Comparison of ENCODE assay signal across 29 mouse cellular contexts in the genomic region with DNA sequence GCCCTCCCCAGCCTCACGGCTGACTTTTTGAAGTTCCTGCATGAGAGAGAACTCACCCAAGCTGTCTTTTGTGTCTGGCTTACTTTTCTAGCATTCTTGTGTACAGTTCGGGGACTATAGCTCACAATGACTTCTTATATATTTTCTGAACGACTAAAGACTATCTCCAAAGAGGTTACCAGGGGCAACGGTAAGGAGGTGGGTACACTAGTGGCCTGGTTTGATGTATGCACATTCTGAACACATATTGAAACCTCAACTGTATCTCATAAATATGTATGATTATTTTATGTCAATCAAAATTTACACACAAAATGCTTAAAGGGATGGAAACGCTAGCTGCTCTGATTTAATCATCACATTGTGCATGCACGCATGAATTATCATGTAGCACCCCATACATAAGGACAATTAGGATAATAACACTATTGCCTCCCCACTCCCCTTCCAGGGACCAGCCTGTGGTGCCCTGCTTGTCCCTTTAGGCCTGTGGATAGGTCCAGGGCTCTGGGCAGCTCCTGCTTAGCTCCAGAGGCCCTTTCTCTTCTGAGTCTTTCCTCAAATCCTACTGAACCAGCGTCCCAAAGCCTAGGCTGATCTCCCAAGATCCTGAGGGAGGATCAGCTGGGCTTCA. TPM values are rescaled to one million over a fixed set of nuclear protein-coding genes. Genes with fewer than 3 reads are reported as not detected.
DNase-seq lines count a peak whose midpoint lies in the region; ATAC-seq and TF ChIP-seq lines count a peak whose summit lies in the region.
"Had no signal": no experiment of that assay in that cellular context is flagged by ENCODE, and none has a peak within 500 bp of the region (broad histone marks: within the 10 kb centered on the region; RNA-seq: fewer than 3 reads in every experiment).

No protein-coding gene starts in this region.

- H3K4me2 ChIP-seq in hindbrain, embryonic 16.5 days (ENCODE audit: low read length): no peak overlapping the region
- H3K4me2 ChIP-seq in midbrain, embryonic 14.5 days (ENCODE audit: low read length): no peak overlapping the region
- H3K4me2 ChIP-seq in midbrain, embryonic 11.5 days: no peak overlapping the region
- H3K4me2 ChIP-seq in forebrain, postnatal 0 days (ENCODE audit: low read depth): no peak overlapping the region
- H3K4me2 ChIP-seq: embryonic facial prominence, embryonic 12.5 days; liver, embryonic 12.5 days had no signal

- WGBS in hindbrain, embryonic 10.5 days: 80% methylated on average over 7 of the region's 7 CpGs
- 56% methylated on average over 7 of the region's 7 CpGs for WGBS in hindbrain, embryonic 16.5 days
- whole genome bisulfite sequencing in midbrain, embryonic 14.5 days: 44% methylated on average over 7 of the region's 7 CpGs
- WGBS in midbrain, embryonic 11.5 days: 84% methylated on average over 7 of the region's 7 CpGs
- WGBS in forebrain, postnatal 0 days: 36% methylated on average over 7 of the region's 7 CpGs
- WGBS in thymus, adult 2 months: 89% methylated on average over 7 of the region's 7 CpGs

- no peak for ATAC-seq in hindbrain, embryonic 16.5 days
- no peak for ATAC-seq in midbrain, embryonic 14.5 days (ENCODE audit: low FRiP score, low TSS enrichment)
- ATAC-seq in midbrain, embryonic 11.5 days (ENCODE audit: low FRiP score): no peak
- peak; percentile 51; the same call in 1 of the 2 replicates for ATAC-seq in forebrain, postnatal 0 days
- no peak for ATAC-seq in megakaryocyte progenitor cell, adult 5-6 weeks (replicated peaks; ENCODE audit: poor library complexity)
- ATAC-seq: liver, embryonic 12.5 days; lung, postnatal 0 days; Patski had no signal

- no peak for TF ChIP-seq POLR2A in thymus, adult 2 months (IDR thresholded peaks at IDR 0.05; ENCODE audit: control insufficient read depth, extremely low read depth, insufficient read depth, low read length, poor library complexity)

- H3K36me3 ChIP-seq in hindbrain, embryonic 10.5 days: no peaks in the 10 kb centered on the region
- H3K36me3 ChIP-seq in hindbrain, embryonic 16.5 days (ENCODE audit: control insufficient read depth, insufficient read depth, low read length): no peaks in the 10 kb centered on the region
- no peaks in the 10 kb centered on the region for H3K36me3 ChIP-seq in midbrain, embryonic 14.5 days (ENCODE audit: control insufficient read depth, insufficient read depth, low read length)
- no peaks in the 10 kb centered on the region for H3K36me3 ChIP-seq in midbrain, embryonic 11.5 days (ENCODE audit: control insufficient read depth, insufficient read depth, low read length)
- no peaks in the 10 kb centered on the region for H3K36me3 ChIP-seq in forebrain, postnatal 0 days (ENCODE audit: insufficient read depth)
- H3K36me3 ChIP-seq in thymus, adult 2 months (ENCODE audit: control insufficient read depth, insufficient read depth, low read length): no peaks in the 10 kb centered on the region
- H3K36me3 ChIP-seq: embryonic facial prominence, embryonic 12.5 days; liver, embryonic 12.5 days had no signal

- peaks cover 5% of the 10 kb centered on the region; the same call in 1 of the 2 replicates for H3K4me1 ChIP-seq in hindbrain, embryonic 10.5 days (replicated peaks)
- peaks cover 6% of the 10 kb centered on the region; the same call in 1 of the 2 replicates for H3K4me1 ChIP-seq in hindbrain, embryonic 16.5 days (ENCODE audit: control insufficient read depth, insufficient read depth, low read depth, low read length)
- peaks cover 4% of the 10 kb centered on the region for H3K4me1 ChIP-seq in midbrain, embryonic 14.5 days (ENCODE audit: control insufficient read depth, insufficient read depth, low read length)
- H3K4me1 ChIP-seq in midbrain, embryonic 11.5 days (ENCODE audit: control insufficient read depth, insufficient read depth, low read length): no peaks in the 10 kb centered on the region
- no peaks in the 10 kb centered on the region for H3K4me1 ChIP-seq in forebrain, postnatal 0 days (ENCODE audit: insufficient read depth)
- no peaks in the 10 kb centered on the region for H3K4me1 ChIP-seq in thymus, adult 2 months (replicated peaks; ENCODE audit: control insufficient read depth, insufficient read depth, low read length)
- H3K4me1 ChIP-seq: embryonic facial prominence, embryonic 12.5 days; liver, embryonic 12.5 days had no signal

- no peak overlapping the region for H3K9ac ChIP-seq in hindbrain, embryonic 16.5 days (ENCODE audit: low read depth, low read length)
- H3K9ac ChIP-seq in midbrain, embryonic 14.5 days (replicated peaks; ENCODE audit: low read length): no peak overlapping the region
- no peak overlapping the region for H3K9ac ChIP-seq in midbrain, embryonic 11.5 days (ENCODE audit: low read length)
- no peak overlapping the region for H3K9ac ChIP-seq in forebrain, postnatal 0 days
- H3K9ac ChIP-seq: embryonic facial prominence, embryonic 12.5 days; liver, embryonic 12.5 days had no signal

- H3K27me3 ChIP-seq in hindbrain, embryonic 10.5 days (ENCODE audit: insufficient read depth, poor library complexity, severe bottlenecking): no peaks in the 10 kb centered on the region
- H3K27me3 ChIP-seq in hindbrain, embryonic 16.5 days (replicated peaks; ENCODE audit: control insufficient read depth, insufficient read depth, low read length): no peaks in the 10 kb centered on the region
- H3K27me3 ChIP-seq in midbrain, embryonic 14.5 days (ENCODE audit: control insufficient read depth, insufficient read depth, low read length): no peaks in the 10 kb centered on the region
- H3K27me3 ChIP-seq in midbrain, embryonic 11.5 days (ENCODE audit: control insufficient read depth, insufficient read depth, low read length): no peaks in the 10 kb centered on the region
- H3K27me3 ChIP-seq in forebrain, postnatal 0 days (ENCODE audit: insufficient read depth, low read length): no peaks in the 10 kb centered on the region
- H3K27me3 ChIP-seq in thymus, adult 2 months (ENCODE audit: control insufficient read depth, insufficient read depth, low read length): no peaks in the 10 kb centered on the region
- H3K27me3 ChIP-seq: embryonic facial prominence, embryonic 12.5 days; liver, embryonic 12.5 days; Patski had no signal

- H3K9me3 ChIP-seq in hindbrain, embryonic 10.5 days: no peaks in the 10 kb centered on the region
- no peaks in the 10 kb centered on the region for H3K9me3 ChIP-seq in hindbrain, embryonic 16.5 days (ENCODE audit: control insufficient read depth, low read length)
- H3K9me3 ChIP-seq in midbrain, embryonic 14.5 days (ENCODE audit: control insufficient read depth, low read length): no peaks in the 10 kb centered on the region
- H3K9me3 ChIP-seq in midbrain, embryonic 11.5 days (ENCODE audit: control insufficient read depth, low read length): no peaks in the 10 kb centered on the region
- no peaks in the 10 kb centered on the region for H3K9me3 ChIP-seq in forebrain, postnatal 0 days (ENCODE audit: low read length)
- H3K9me3 ChIP-seq: embryonic facial prominence, embryonic 12.5 days; liver, embryonic 12.5 days had no signal

- DNase-seq in hindbrain, embryonic 10.5 days (ENCODE audit: low spot score): no peak
- DNase-seq in midbrain, embryonic 14.5 days: no peak
- DNase-seq in midbrain, embryonic 11.5 days (ENCODE audit: low spot score, missing footprints): no peak
- no peak for DNase-seq in forebrain, postnatal 0 days
- no peak for DNase-seq in thymus, adult 2 months
- DNase-seq: adrenal gland, postnatal 10 days; cerebellum, adult 11 months; cerebellum, adult 9-10 months; embryo, embryonic 11 days; gastrocnemius, postnatal 10 days; heart, postnatal 14 days; kidney, adult 8-10 months; kidney, postnatal 10 days; layer of hippocampus, postnatal 36 days; left cerebral cortex, postnatal 4 days; lung, adult 18-20 months; lung, postnatal 4 days; right cerebral cortex, adult 18-20 months; spleen, adult 18-20 months; thymus, postnatal 25 days had no signal

- TF ChIP-seq CTCF in forebrain, postnatal 0 days (IDR thresholded peaks at IDR 0.05; ENCODE audit: low read depth): no peak
- no peak for TF ChIP-seq CTCF in thymus, adult 2 months (IDR thresholded peaks at IDR 0.05; ENCODE audit: borderline replicate concordance, control insufficient read depth, extremely low read depth, insufficient read depth, low read length, poor library complexity)

- H3K4me3 ChIP-seq in hindbrain, embryonic 10.5 days: no peak overlapping the region
- H3K4me3 ChIP-seq in hindbrain, embryonic 16.5 days (ENCODE audit: low read length): no peak overlapping the region
- H3K4me3 ChIP-seq in midbrain, embryonic 14.5 days (replicated peaks; ENCODE audit: low read depth, low read length): no peak overlapping the region
- no peak overlapping the region for H3K4me3 ChIP-seq in midbrain, embryonic 11.5 days (ENCODE audit: low read depth, low read length)
- no peak overlapping the region for H3K4me3 ChIP-seq in forebrain, postnatal 0 days (ENCODE audit: low read depth, low read length)
- H3K4me3 ChIP-seq in thymus, adult 2 months (ENCODE audit: control insufficient read depth, insufficient read depth, low read length): no peak overlapping the region
- H3K4me3 ChIP-seq: embryonic facial prominence, embryonic 12.5 days; liver, embryonic 12.5 days had no signal

- 0 out of 2 replicates have a peak overlapping the region, but pooled peaks have one; percentile 40 for H3K27ac ChIP-seq in hindbrain, embryonic 10.5 days
- no peak overlapping the region for H3K27ac ChIP-seq in hindbrain, embryonic 16.5 days (ENCODE audit: low read depth, low read length)
- H3K27ac ChIP-seq in midbrain, embryonic 14.5 days (replicated peaks; ENCODE audit: low read depth, low read length): peak overlapping the region; percentile 69
- H3K27ac ChIP-seq in midbrain, embryonic 11.5 days (ENCODE audit: low read depth, low read length): no peak overlapping the region
- H3K27ac ChIP-seq in forebrain, postnatal 0 days (ENCODE audit: low read depth, low read length): 0 out of 2 replicates have a peak overlapping the region, but pooled peaks have one; percentile 35
- no peak overlapping the region for H3K27ac ChIP-seq in thymus, adult 2 months (ENCODE audit: control insufficient read depth, insufficient read depth, low read length)
- H3K27ac ChIP-seq: embryonic facial prominence, embryonic 12.5 days; liver, embryonic 12.5 days had no signal

RNA-seq across cellular contexts. Expression of gene Abcc8, which starts 33.0 kb away (rescaled TPM):
- 1.2 and 1.8 TPM in 2 replicates for polyA plus RNA-seq in hindbrain, embryonic 10.5 days (2016; fragmentation: Nextera tagmentation; extraction: Ambion mirVana)
- polyA plus RNA-seq in hindbrain, embryonic 16.5 days (2015; fragmentation: Nextera tagmentation; extraction: Ambion mirVana): 12.0 and 13.6 TPM in 2 replicates
- polyA plus RNA-seq in midbrain, embryonic 14.5 days (2014; fragmentation: Nextera tagmentation; extraction: Ambion mirVana): 3.0 and 6.0 TPM in 2 replicates
- 0.46 and 0.49 TPM in 2 replicates for polyA plus RNA-seq in midbrain, embryonic 11.5 days (2014; fragmentation: Nextera tagmentation; extraction: Ambion mirVana)
- 11.5 and 18.9 TPM in 2 replicates for total RNA-seq in forebrain, postnatal 0 days (2014; rRNA removed)
- 6.7 and 7.0 TPM in 2 replicates for polyA plus RNA-seq in forebrain, postnatal 0 days (2015; fragmentation: Nextera tagmentation; extraction: Ambion mirVana)
- not detected in 2 replicates for total RNA-seq in megakaryocyte progenitor cell, adult 5-6 weeks (2015)
- not detected in 2 replicates for total RNA-seq in megakaryocyte progenitor cell, adult 5-6 weeks (2017)
- polyA plus RNA-seq in thymus, adult 2 months (2012; rRNA removed): 2.6 and 4.1 TPM in 2 replicates
- total RNA-seq: granulocyte monocyte progenitor cell, adult 5-6 weeks; megakaryocyte-erythroid progenitor cell, adult 5-6 weeks; MEL had no signal
- polyA plus RNA-seq: Patski had no signal

RNA-seq across cellular contexts. Expression of gene Kcnj11, which starts 46.2 kb away (rescaled TPM):
- polyA plus RNA-seq in hindbrain, embryonic 10.5 days (2016; fragmentation: Nextera tagmentation; extraction: Ambion mirVana): 0.22 and 0.48 TPM in 2 replicates
- polyA plus RNA-seq in hindbrain, embryonic 16.5 days (2015; fragmentation: Nextera tagmentation; extraction: Ambion mirVana): 3.5 and 3.7 TPM in 2 replicates
- 1.6 and 2.0 TPM in 2 replicates for polyA plus RNA-seq in midbrain, embryonic 14.5 days (2014; fragmentation: Nextera tagmentation; extraction: Ambion mirVana)
- polyA plus RNA-seq in midbrain, embryonic 11.5 days (2014; fragmentation: Nextera tagmentation; extraction: Ambion mirVana): 0.07 and 0.49 TPM in 2 replicates
- total RNA-seq in forebrain, postnatal 0 days (2014; rRNA removed): 13.1 TPM in 2 replicates
- polyA plus RNA-seq in forebrain, postnatal 0 days (2015; fragmentation: Nextera tagmentation; extraction: Ambion mirVana): 2.6 TPM in 2 replicates
- total RNA-seq in megakaryocyte progenitor cell, adult 5-6 weeks (2015): not detected in 2 replicates
- not detected in 2 replicates for total RNA-seq in megakaryocyte progenitor cell, adult 5-6 weeks (2017)
- polyA plus RNA-seq in thymus, adult 2 months (2012; rRNA removed): 3.1 and 12.6 TPM in 2 replicates
- total RNA-seq: granulocyte monocyte progenitor cell, adult 5-6 weeks; megakaryocyte-erythroid progenitor cell, adult 5-6 weeks; MEL had no signal
- polyA plus RNA-seq: liver, embryonic 12.5 days had no signal

Comparison
In these comparisons a context has a peak if more than half of its experiments do, and no peak if none do; other contexts are left out.
1. H3K27ac ChIP-seq: peak in hindbrain, embryonic 10.5 days (single experiment), midbrain, embryonic 14.5 days (single experiment) and forebrain, postnatal 0 days (single experiment); none in hindbrain, embryonic 16.5 days (single experiment), midbrain, embryonic 11.5 days (single experiment) and thymus, adult 2 months (single experiment).